Mouse (Mus musculus) megakaryocyte progenitor cell, adult 5-6 weeks (primary cell): Measurements from ENCODE around the gene Stxbp1. TPM values are rescaled to one million over a fixed set of nuclear protein-coding genes. Genes with fewer than 3 reads are reported as not detected.
A peak's percentile ranks its signal among the peaks of the same experiment; 100 is the strongest.
"Not testable (repeated sequence)": the region's sequence is repeated elsewhere in the genome, so short reads cannot be mapped to it uniquely, and the experiment has no call there.

Experiments used
- ATAC-seq: replicated peaks from 2 replicates; pipeline ENCODE4 v1.8.0; 2016; ENCODE audit warnings: mild to moderate bottlenecking, moderate TSS enrichment, inconsistent platforms; ENCODE audit not compliant: poor library complexity
- total RNA-seq, 2 experiments: library from RNA; stranded (forward) in 1 of 2; stranded (reverse) in 1 of 2; fragments of 157-497, 149-512 nt in 1 of 2; fragments of 200-1000 nt in 1 of 2; gene quantifications; 2 replicates each; pipeline versions ENCODE4 v1.2.3 to v1.2.4; 2015 to 2017

Stxbp1 gene
- total RNA-seq, 2 experiments from 2014 or later = 1.6 to 4.7 TPM

GRCm38 (mm10) chr2:32874951-32875674, 28.1 kb upstream of the Stxbp1 start:
- ATAC-seq = no peak

DNA sequence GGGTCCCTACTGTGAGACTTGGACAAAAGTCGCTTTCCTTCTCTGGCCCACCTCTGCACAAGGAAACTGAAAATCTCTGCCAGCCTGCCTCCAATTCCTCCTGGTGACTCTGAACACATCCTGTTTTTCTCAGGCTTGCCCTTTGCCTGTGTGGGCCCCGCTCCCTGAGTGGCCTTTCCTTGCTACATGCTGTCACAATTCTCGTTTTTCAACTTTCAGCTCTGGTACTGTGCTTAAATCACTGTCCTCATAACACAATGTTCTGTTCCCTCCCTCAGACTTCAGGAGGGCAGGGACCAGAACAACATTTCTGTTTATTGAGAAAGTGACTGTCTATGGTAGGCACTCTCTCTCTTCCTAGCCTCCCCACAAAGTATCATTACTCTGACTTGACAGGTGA, 27.0 kb upstream of the Stxbp1 start:
- ATAC-seq = no peak

DNA sequence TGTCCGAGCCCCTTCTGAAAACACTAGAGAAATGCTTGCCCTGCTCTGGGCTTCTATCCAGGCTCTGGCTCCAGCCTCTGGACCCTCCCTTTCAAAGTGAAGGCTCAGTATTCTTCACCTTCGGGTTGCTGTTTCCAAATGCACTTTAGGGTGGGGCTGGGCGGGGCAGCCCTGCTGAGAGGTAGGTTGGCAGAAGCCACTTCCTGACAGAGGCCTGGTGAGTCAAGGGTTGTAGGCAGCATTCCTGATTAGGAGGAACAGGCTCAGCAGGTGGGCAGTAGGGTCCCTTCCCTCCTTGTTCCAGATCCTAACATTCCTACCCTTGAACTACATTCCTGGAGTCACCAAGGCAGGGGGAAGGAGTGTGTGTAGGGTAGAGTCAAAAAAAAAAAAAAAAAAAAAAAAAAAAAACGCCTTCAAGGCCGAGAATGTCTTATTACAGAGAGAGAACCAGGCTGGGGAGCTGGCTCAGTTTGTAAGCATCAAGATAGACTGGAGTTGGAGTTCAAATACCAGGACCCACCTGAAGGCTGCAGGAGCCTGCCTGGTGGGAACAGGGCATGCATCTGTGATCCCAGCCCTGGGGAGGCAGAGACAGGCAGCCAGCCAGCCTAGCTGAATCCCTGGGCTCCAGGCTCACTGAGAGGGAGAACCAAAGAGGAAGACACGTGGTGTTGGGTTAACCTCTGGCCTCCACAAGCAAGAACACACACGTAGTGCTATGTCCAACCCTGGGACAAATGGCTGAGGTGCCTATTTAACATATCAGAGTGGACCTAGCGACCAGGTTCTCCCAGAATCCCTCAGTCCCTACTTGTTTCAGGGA, 23.4 kb upstream of the Stxbp1 start:
- ATAC-seq = peak; percentile 38; the same call in 1 of the 2 replicates

DNA sequence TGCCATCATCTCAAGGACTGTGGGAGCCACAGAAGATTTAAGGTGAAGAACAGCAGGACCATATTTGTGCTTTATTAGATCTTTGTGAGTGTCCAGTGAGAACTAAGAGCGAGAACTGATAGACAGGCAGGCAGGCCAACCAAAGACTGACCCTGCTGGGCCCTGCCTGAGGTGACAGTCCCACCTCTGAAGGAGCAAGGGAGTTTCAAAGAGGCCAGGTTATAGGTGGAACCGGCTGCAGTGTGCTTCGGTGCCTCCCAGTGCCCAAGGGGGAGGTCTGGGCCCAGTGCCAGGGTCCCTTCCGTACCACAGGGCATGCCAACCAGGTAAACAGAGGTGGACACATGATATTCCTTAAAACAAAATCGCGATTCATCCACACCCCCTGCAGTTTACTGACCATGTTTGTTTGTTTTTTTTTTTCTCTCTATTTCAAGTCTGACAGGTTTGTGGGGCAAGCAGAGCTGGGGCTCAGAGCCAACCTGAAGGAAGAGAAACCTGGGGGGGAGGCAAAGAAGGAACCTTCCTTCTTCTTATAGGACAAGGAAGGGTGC, 22.8 kb upstream of the Stxbp1 start:
- no peak for ATAC-seq

GRCm38 (mm10) chr2:32867354-32867753, 20.3 kb upstream of the Stxbp1 start:
- ATAC-seq = peak; percentile 95

DNA sequence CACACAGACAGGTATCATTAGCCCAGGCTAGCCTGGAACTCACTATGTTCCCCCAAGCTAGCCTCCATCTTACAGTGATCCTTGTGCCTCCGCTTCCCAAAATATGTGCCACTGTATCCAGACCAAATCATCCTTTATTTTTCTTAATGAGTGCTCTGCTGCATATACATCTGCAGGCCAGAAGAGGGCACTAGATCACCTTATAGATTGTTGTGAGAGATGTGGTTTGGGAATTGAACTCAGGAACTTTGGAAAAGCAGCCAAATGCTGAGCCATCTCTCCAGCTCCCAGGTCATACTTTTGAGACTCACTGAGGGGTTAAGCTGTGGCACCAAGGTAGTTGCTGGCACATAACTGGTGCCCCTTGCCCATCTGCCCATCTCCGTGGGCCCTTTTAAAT, 17.7 kb upstream of the Stxbp1 start:
- no peak for ATAC-seq

- ATAC-seq = no peak
Measured at GRCm38 (mm10) chr2:32863317-32863716, 16.3 kb upstream of the Stxbp1 start.

DNA sequence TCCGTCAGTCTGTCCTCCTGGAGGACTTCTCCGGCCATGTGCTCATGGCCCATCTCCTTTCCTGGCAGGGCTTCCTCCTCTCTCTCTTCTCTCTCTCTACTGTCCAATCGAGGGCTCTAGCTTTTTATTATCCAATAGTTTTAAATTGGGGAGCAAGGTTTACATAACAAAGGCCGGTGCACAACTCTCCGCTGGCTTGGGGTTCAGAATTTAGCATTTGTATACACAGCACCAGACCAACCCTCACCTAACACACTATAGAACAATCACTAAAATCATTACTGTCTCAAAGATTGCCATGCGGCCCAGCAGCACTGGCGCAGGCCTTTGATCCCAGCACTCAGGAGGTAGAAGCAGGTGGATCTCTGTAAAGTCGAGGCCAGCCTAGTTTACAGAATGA, 13.8 kb upstream of the Stxbp1 start:
- ATAC-seq = no peak

DNA sequence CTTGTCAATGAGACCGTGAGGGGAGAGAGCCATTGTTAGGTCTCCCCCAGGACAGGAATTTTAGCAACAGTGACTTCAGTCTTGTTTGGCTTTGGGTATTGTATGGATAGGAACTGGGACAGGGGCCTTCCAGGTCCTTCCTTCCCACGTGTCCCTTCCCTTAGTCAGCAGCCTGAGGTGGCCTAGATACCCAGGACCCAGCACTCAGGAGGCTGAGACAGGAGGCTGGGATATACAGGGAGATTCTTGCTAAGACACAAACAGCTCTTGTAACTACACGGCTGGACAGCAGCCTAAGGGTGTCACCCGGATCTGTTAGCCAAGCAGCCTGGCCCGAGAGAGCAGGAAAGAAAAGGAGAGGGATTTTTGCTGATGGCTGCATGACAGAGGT, 12.6 kb upstream of the Stxbp1 start:
- ATAC-seq = no peak

- peak; percentile 77 for ATAC-seq
Measured at GRCm38 (mm10) chr2:32859010-32859621, 12.1 kb upstream of the Stxbp1 start.

DNA sequence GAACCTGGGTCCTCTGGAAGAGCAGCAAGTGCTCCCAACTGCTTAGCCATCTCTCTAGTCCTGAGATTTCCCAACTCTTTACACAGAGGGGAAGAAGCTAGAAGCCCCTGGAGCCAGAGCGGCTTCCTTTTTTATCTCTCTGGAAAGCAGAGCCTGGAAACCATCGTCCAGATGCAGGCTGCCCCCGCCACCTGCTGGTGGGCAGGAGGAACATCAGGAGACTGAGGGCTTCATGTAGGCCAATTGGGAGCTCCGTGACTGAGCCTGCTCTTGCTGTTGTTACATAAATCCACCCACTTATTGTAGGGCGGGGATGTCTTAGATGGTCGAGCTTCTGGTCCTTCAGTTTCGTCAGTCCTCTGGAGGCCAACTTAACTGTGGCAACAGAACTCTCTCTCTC, 10.5 kb upstream of the Stxbp1 start:
- peak; percentile 94 for ATAC-seq

GRCm38 (mm10) chr2:32855790-32856465, 8.9 kb upstream of the Stxbp1 start:
- no peak for ATAC-seq

DNA sequence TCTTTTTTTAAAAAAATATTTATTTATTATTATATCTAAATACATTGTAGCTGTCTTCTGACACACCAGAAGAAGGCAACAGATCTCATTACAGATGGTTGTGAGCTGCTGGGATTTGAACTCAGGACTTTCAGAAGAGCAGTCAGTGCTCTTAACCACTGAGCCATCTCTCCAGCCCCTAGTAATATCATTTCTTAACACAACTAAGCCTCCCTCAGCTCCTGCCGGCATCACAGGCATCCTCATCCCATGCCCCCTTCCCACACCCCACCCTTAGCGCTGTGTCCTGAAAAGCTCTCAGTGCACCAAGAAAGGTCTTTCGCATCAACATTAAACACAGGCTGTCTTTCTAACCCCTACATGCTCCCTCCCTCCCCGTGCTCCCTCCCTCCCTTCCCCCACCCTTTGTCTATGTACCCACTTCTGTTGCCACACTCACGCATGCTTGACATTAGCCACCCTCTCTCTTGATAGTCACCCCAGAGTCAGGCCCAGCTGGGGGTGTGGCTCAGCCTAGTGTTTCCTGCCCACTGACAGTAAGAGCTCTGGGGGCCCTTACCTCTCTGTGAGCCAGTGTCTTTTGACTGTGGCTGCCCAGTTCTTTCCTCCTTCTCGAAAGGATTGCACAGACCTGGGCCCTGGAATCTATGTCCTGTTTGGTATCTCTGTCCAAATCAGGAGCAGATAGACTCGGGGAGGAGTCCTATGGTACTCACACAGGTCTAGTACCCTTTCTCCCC, 8.2 kb upstream of the Stxbp1 start:
- no peak for ATAC-seq

DNA sequence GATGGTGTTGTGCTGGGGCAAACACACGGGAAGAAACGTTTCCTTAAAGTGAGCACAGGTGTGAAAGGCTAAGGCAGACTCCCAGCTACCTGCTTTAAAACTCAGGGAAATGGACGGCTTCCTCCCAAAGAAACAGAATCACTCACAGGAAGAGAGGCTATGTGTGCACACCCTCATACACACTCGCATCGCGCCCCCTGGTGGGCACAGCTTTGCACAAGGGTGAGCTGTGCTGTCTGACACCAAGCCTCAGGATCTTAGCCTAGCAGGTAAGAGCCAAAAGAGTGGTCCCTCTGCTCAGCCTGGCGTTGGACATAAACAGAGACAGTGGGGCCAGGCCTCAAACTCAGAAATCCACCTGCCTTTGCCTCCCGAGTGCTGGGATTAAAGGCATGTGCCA, 7.2 kb upstream of the Stxbp1 start:
- ATAC-seq = peak; percentile 78

GRCm38 (mm10) chr2:32853716-32854115, 6.7 kb upstream of the Stxbp1 start:
- ATAC-seq = not testable (repeated sequence)

DNA sequence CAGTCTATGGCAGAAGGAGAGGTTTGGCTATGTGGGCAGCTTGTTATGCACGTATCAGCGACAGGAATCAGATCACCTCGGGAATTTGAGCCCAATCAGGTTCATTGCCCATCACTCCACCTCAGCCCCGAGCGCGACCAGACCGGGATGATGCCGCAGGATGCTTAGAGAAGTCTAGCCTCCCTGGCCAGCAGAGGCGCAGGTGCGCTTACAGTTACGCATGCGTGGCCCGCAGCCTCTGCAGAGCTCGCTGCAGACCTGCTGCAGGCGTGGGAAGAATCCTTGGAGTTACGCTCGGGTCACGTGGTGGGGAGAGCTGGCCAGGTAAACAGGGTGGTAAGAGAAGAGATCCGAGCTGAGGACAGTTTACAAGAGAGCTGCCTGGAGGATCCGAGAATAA, 5.1 kb upstream of the Stxbp1 start:
- ATAC-seq = peak; percentile 65

- peak; percentile 33 for ATAC-seq
Measured at GRCm38 (mm10) chr2:32847468-32847821, 400 bp upstream of the Stxbp1 start.

DNA sequence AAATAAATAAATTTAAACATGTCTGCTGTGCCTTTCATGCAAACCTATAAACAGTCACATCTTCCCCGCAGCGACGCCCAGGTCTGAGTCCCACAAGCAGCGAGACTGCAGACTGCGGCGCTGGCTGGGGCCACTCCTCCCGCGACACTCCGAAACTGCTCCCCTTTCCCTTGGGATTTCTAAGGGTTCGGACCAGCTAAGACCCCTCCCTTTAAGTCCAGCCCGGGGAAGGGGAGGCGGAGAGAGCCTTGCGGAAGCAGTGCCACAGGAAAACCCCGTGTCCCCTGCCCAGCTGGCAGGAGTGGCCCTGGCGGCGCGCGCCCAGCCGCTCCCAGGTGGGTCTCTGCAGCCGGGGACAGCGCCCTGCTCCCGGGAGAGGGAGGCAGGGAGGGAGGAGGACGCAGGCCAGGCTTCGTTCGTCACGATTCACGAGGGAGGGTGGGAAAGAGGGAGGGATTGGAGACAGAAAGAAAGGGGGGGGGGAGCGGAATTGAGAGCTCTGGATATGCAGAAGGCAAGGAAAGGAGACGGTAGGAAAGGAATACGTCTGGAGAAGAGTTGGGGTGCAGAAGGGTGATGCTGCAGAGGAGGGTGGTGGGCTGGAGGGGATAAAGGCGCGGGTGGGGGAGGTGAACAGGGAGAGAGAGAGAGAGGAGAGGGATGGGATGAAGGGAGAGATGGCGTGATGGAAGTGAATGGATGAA, 792 bp downstream of the Stxbp1 start:
- peak; percentile 37 for ATAC-seq

- no peak for ATAC-seq
Measured at GRCm38 (mm10) chr2:32845572-32846100, 1.4 kb downstream of the Stxbp1 start.
